Mouse (Mus musculus): Measurements from ENCODE around the gene Sbsn.

DNA sequence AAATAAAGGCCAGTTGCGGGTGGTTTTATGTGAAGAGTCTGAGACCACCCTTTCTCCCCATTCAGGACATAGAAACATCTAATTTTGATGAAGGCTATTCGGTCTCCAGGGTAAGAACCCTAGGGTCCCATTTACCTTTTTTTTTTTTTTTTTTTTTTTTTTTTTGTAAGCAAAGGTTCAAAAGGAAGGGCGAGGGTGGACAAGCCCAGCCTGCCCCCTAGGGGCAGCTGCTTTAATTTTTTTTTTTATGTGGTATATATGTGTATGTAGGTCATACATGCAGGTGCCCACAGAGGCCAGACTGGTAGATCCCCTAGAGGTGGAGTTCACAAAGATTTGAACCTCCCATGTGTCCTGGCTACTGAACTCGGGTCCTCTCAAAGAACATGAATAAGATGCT lies 15.1 kb downstream of the Sbsn start:
- TF ChIP-seq POLR2A (IDR thresholded peaks at IDR 0.05; ENCODE audit: insufficient read length, low read depth), result no peak
- TF ChIP-seq CEBPB (IDR thresholded peaks at IDR 0.05; ENCODE audit: insufficient read depth, poor library complexity, severe bottlenecking), result no peak
- TF ChIP-seq MYOD1 (IDR thresholded peaks at IDR 0.05; ENCODE audit: control insufficient read depth in 1 of 3, insufficient read length in 2 of 3, low read depth in 2 of 3), result no peak

All from myocyte (in vitro differentiated cells).